Mouse (Mus musculus): ENCODE data around the gene Trmu. TPM values are rescaled to one million over a fixed set of nuclear protein-coding genes. Genes with fewer than 3 reads are reported as not detected.
"Not testable (repeated sequence)": the region's sequence is repeated elsewhere in the genome, so short reads cannot be mapped to it uniquely, and the experiment has no call there.

Trmu gene
- total RNA-seq, 1 experiment = 30.4 TPM

- DNase-seq (ENCODE audit: low read depth, low spot score) = no peak
- Histone ChIP-seq H3K27ac (ENCODE audit: insufficient read depth, low read depth, low read length, poor library complexity, severe bottlenecking) (no peak overlapping the region), H3K36me3 (ENCODE audit: control insufficient read depth, insufficient read depth, low read length, poor library complexity, severe bottlenecking) (no peaks in the 10 kb centered on the region), H3K9me3 (ENCODE audit: control insufficient read depth, insufficient read depth, low read depth, low read length) (no peaks in the 10 kb centered on the region), H3K4me3 (ENCODE audit: insufficient read depth in 1 of 2, low read depth in 1 of 2, low read length in 2 of 2, poor library complexity in 1 of 2, severe bottlenecking in 1 of 2) (no peak overlapping the region), H3K4me1 (ENCODE audit: control insufficient read depth in 2 of 2, insufficient read depth in 2 of 2, low read length in 2 of 2, poor library complexity in 1 of 2) (no peaks in the 10 kb centered on the region), H3K9ac (ENCODE audit: insufficient read depth, low read depth, low read length, poor library complexity, severe bottlenecking) (no peak overlapping the region)
- in situ Hi-C loops (cut with MboI; ENCODE audit: low sequenced_read_pairs in 2 of 2, unreplicated experiment in 2 of 2) = no loop called here
- TF ChIP-seq ZNF384 (IDR thresholded peaks at IDR 0.05; ENCODE audit: low read depth, low read length) (no peak), ZC3H11A (IDR thresholded peaks at IDR 0.05; ENCODE audit: borderline replicate concordance, low read depth, low read length) (no peak), CHD2 (IDR thresholded peaks at IDR 0.05; ENCODE audit: low read depth, low read length) (no peak), HCFC1 (IDR thresholded peaks at IDR 0.05; ENCODE audit: borderline replicate concordance, insufficient read depth, low read length) (no peak), MAFK (IDR thresholded peaks at IDR 0.05; ENCODE audit: insufficient read depth, low read depth, low read length) (no peak)
Observed at GRCm38 (mm10) chr15:85851656-85852392, 27.3 kb upstream of the Trmu start.

- DNase-seq (ENCODE audit: low read depth, low spot score) = no peak
- H3K36me3 ChIP-seq (ENCODE audit: control insufficient read depth, insufficient read depth, low read length, poor library complexity, severe bottlenecking) = peaks cover 22% of the 10 kb centered on the region
- peak overlapping the region; percentile 66 to 75 for H3K4me3 ChIP-seq (ENCODE audit: insufficient read depth in 1 of 2, low read depth in 1 of 2, low read length in 2 of 2, poor library complexity in 1 of 2, severe bottlenecking in 1 of 2)
- in situ Hi-C loops (cut with MboI; ENCODE audit: low sequenced_read_pairs in 2 of 2, unreplicated experiment in 2 of 2) = no loop called here
- no peak overlapping the region; the same call in 1 of the 2 replicates for H3K27ac ChIP-seq (ENCODE audit: insufficient read depth, low read depth, low read length, poor library complexity, severe bottlenecking)
- TF ChIP-seq ZC3H11A (IDR thresholded peaks at IDR 0.05; ENCODE audit: borderline replicate concordance, low read depth, low read length) (no peak), HCFC1 (IDR thresholded peaks at IDR 0.05; ENCODE audit: borderline replicate concordance, insufficient read depth, low read length) (no peak), CHD2 (IDR thresholded peaks at IDR 0.05; ENCODE audit: low read depth, low read length) (no peak), ZNF384 (IDR thresholded peaks at IDR 0.05; ENCODE audit: low read depth, low read length) (no peak), MAFK (IDR thresholded peaks at IDR 0.05; ENCODE audit: insufficient read depth, low read depth, low read length) (no peak)
- H3K4me1 ChIP-seq (ENCODE audit: control insufficient read depth in 2 of 2, insufficient read depth in 2 of 2, low read length in 2 of 2, poor library complexity in 1 of 2) = peaks cover 6 to 8% of the 10 kb centered on the region in 2 experiments; a peak in 3 of 4 replicates
- H3K9ac ChIP-seq (ENCODE audit: insufficient read depth, low read depth, low read length, poor library complexity, severe bottlenecking) = peak overlapping the region; percentile 75; the same call in 1 of the 2 replicates
- H3K9me3 ChIP-seq (ENCODE audit: control insufficient read depth, insufficient read depth, low read depth, low read length) = no peaks in the 10 kb centered on the region
Observed at GRCm38 (mm10) chr15:85858980-85859489, 20.1 kb upstream of the Trmu start.

- in situ Hi-C loops (cut with MboI; ENCODE audit: low sequenced_read_pairs in 2 of 2, unreplicated experiment in 2 of 2) = no loop called here
- peaks cover 27% of the 10 kb centered on the region for H3K36me3 ChIP-seq (ENCODE audit: control insufficient read depth, insufficient read depth, low read length, poor library complexity, severe bottlenecking)
- peak; percentile 94 for DNase-seq (ENCODE audit: low read depth, low spot score)
- TF ChIP-seq CHD2 (IDR thresholded peaks at IDR 0.05; ENCODE audit: low read depth, low read length) (peak; percentile 73; the same call in 1 of the 2 replicates), ZC3H11A (IDR thresholded peaks at IDR 0.05; ENCODE audit: borderline replicate concordance, low read depth, low read length) (no peak), HCFC1 (IDR thresholded peaks at IDR 0.05; ENCODE audit: borderline replicate concordance, insufficient read depth, low read length) (peak; percentile 95), ZNF384 (IDR thresholded peaks at IDR 0.05; ENCODE audit: low read depth, low read length) (no peak), MAFK (IDR thresholded peaks at IDR 0.05; ENCODE audit: insufficient read depth, low read depth, low read length) (no peak)
- peak within 1 kb of the TSS; percentile 79 for H3K9ac ChIP-seq (ENCODE audit: insufficient read depth, low read depth, low read length, poor library complexity, severe bottlenecking)
- H3K4me3 ChIP-seq (ENCODE audit: insufficient read depth in 1 of 2, low read depth in 1 of 2, low read length in 2 of 2, poor library complexity in 1 of 2, severe bottlenecking in 1 of 2) = peak within 1 kb of the TSS; percentile 72 to 91
- H3K9me3 ChIP-seq (ENCODE audit: control insufficient read depth, insufficient read depth, low read depth, low read length) = no peaks in the 10 kb centered on the region
- H3K27ac ChIP-seq (ENCODE audit: insufficient read depth, low read depth, low read length, poor library complexity, severe bottlenecking) = peak within 1 kb of the TSS; percentile 61
- H3K4me1 ChIP-seq (ENCODE audit: control insufficient read depth in 2 of 2, insufficient read depth in 2 of 2, low read length in 2 of 2, poor library complexity in 1 of 2) = peaks cover 8% of the 10 kb centered on the region in 2 experiments; a peak in 3 of 4 replicates
Observed at GRCm38 (mm10) chr15:85859490-85860031, 19.6 kb upstream of the Trmu start, which contains the start of gene Gtse1. Gene Gtse1 (plus strand): TSS chr15:85859745.

GRCm38 (mm10) chr15:85865913-85866312, 13.2 kb upstream of the Trmu start:
- DNase-seq (ENCODE audit: low read depth, low spot score) = peak; percentile 62
- peaks cover 9 to 15% of the 10 kb centered on the region in 2 experiments; a peak in 3 of 4 replicates for H3K4me1 ChIP-seq (ENCODE audit: control insufficient read depth in 2 of 2, insufficient read depth in 2 of 2, low read length in 2 of 2, poor library complexity in 1 of 2)
- H3K27ac ChIP-seq (ENCODE audit: insufficient read depth, low read depth, low read length, poor library complexity, severe bottlenecking) = peak overlapping the region; percentile 81; the same call in 1 of the 2 replicates
- H3K36me3 ChIP-seq (ENCODE audit: control insufficient read depth, insufficient read depth, low read length, poor library complexity, severe bottlenecking) = peaks cover 77% of the 10 kb centered on the region
- in situ Hi-C loops (cut with MboI; ENCODE audit: low sequenced_read_pairs in 2 of 2, unreplicated experiment in 2 of 2); H3K9me3 ChIP-seq (ENCODE audit: control insufficient read depth, insufficient read depth, low read depth, low read length): not testable (repeated sequence)
- H3K9ac ChIP-seq (ENCODE audit: insufficient read depth, low read depth, low read length, poor library complexity, severe bottlenecking) = peak overlapping the region; percentile 79; the same call in 1 of the 2 replicates
- peak overlapping the region; percentile 4 to 37 for H3K4me3 ChIP-seq (ENCODE audit: insufficient read depth in 1 of 2, low read depth in 1 of 2, low read length in 2 of 2, poor library complexity in 1 of 2, severe bottlenecking in 1 of 2)

Measured in ES-E14 (cell line).